ENCODE assay signal across 23 mouse cellular contexts in the genomic region with DNA sequence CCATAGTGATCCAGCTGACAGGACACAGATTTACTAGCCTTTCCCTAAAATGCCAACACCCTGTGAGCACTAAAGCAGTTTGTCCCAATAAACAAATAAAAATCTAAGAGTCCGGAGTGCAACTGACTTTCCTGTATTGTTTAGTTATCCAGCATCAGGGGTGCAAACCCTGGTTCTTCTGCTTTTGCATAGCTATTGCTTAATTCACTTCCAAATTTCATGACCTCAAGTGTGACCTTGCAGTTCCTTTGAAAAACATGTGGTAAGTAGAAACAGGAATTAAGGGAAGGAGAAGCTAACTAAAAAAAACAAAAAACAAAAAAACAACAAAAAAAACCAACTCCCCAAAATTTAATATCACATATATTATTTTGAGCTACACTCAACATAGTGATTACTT.
"Had no signal": no experiment of that assay in that cellular context is flagged by ENCODE, and none has a peak within 500 bp of the region (broad histone marks: within the 10 kb centered on the region; RNA-seq: fewer than 3 reads in every experiment).

No protein-coding gene starts in this region.

- ATAC-seq: midbrain, embryonic 13.5 days; midbrain, embryonic 16.5 days had no signal

- H3K36me3 ChIP-seq: limb, embryonic 12.5 days; limb, embryonic 15.5 days; liver, embryonic 13.5 days; midbrain, embryonic 10.5 days; midbrain, embryonic 13.5 days; neural tube, embryonic 13.5 days had no signal

- DNase-seq: kidney, adult 18-20 months; kidney, adult 9 months; kidney, postnatal 14 days; kidney, postnatal 4 days; left cerebral cortex, postnatal 4 days; liver, embryonic 13.5 days; lung, adult 2 months; lung, postnatal 14 days; lung, postnatal 4 days; retina, postnatal 1 day; right cerebral cortex, postnatal 25 days; thymus, adult 2 months; thymus, postnatal 14 days; thymus, postnatal 4 days had no signal

- H3K9ac ChIP-seq: limb, embryonic 12.5 days; limb, embryonic 15.5 days; liver, embryonic 13.5 days; midbrain, embryonic 13.5 days; neural tube, embryonic 13.5 days had no signal

- H3K27me3 ChIP-seq: limb, embryonic 12.5 days; limb, embryonic 15.5 days; liver, embryonic 13.5 days; megakaryocyte, embryonic 14.5 days; midbrain, embryonic 13.5 days; neural tube, embryonic 13.5 days had no signal

- H3K27ac ChIP-seq: limb, embryonic 12.5 days; limb, embryonic 15.5 days; liver, embryonic 13.5 days; midbrain, embryonic 10.5 days; midbrain, embryonic 13.5 days; neural tube, embryonic 13.5 days; stomach, postnatal 0 days had no signal

- H3K9me3 ChIP-seq: limb, embryonic 12.5 days; limb, embryonic 15.5 days; liver, embryonic 13.5 days; megakaryocyte, embryonic 14.5 days; midbrain, embryonic 10.5 days; midbrain, embryonic 13.5 days; neural tube, embryonic 13.5 days had no signal

- H3K4me1 ChIP-seq: limb, embryonic 12.5 days; limb, embryonic 15.5 days; liver, embryonic 13.5 days; megakaryocyte, embryonic 14.5 days; midbrain, embryonic 10.5 days; midbrain, embryonic 13.5 days; neural tube, embryonic 13.5 days had no signal

- H3K4me2 ChIP-seq: limb, embryonic 12.5 days; limb, embryonic 15.5 days; liver, embryonic 13.5 days; midbrain, embryonic 13.5 days; neural tube, embryonic 13.5 days had no signal

- H3K4me3 ChIP-seq: limb, embryonic 12.5 days; limb, embryonic 15.5 days; liver, embryonic 13.5 days; megakaryocyte, embryonic 14.5 days; midbrain, embryonic 10.5 days; midbrain, embryonic 13.5 days; myocyte; neural tube, embryonic 13.5 days had no signal
